Mouse (Mus musculus) brain, embryonic 14.5 days (tissue): ENCODE results near the gene Npsr1.

Experiments
- CTCF ChIP-seq: fragments of 200-500 bp; IDR thresholded peaks from 2 replicates; pipeline ENCODE4 v1.5.1; 2012; ENCODE audit warnings: inconsistent platforms, mild to moderate bottlenecking, moderate library complexity, borderline replicate concordance; ENCODE audit not compliant: insufficient read depth, insufficient read length; ENCODE audit errors: extremely low read depth
- POLR2A ChIP-seq: fragments of 200-500 bp; IDR thresholded peaks from 2 replicates; pipeline ENCODE4 v1.6.1; 2012; ENCODE audit warnings: mild to moderate bottlenecking, inconsistent platforms, borderline replicate concordance; ENCODE audit not compliant: poor library complexity, insufficient read depth, insufficient read length, severe bottlenecking; ENCODE audit errors: extremely low read depth

DNA sequence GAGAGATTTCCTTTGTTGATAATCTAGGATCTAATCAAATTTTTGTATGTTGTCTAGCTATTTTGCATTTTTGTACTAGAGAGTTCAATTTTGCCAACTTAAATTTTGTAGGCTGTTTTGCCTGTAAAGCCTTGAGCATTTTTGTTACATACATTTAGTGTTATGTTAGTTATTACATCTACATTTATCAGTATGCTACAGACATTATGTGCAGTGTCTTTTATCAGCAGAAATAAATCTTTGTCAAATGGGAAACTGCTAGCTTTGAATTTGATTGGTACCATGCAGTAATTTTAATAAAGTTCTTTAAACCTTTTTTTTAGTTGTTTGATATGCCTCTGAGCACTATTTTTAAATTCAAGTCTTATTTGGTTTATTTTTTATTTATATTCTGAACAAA lies 185.7 kb downstream of the Npsr1 start:
- TF ChIP-seq CTCF, result no peak
- TF ChIP-seq POLR2A, result no peak
